Mouse (Mus musculus) neural tube, embryonic 10.5 days (tissue): Measurements from ENCODE around the gene Rapsn.
"Not testable (repeated sequence)": the region's sequence is repeated elsewhere in the genome, so short reads cannot be mapped to it uniquely, and the experiment has no call there.

Source experiments
- DNase-seq: peaks from one replicate; pipeline ENCODE4 v3.0.0-alpha.2; 2017; ENCODE audit warnings: low spot score; ENCODE audit errors: extremely low spot score

Gene Rapsn

DNA sequence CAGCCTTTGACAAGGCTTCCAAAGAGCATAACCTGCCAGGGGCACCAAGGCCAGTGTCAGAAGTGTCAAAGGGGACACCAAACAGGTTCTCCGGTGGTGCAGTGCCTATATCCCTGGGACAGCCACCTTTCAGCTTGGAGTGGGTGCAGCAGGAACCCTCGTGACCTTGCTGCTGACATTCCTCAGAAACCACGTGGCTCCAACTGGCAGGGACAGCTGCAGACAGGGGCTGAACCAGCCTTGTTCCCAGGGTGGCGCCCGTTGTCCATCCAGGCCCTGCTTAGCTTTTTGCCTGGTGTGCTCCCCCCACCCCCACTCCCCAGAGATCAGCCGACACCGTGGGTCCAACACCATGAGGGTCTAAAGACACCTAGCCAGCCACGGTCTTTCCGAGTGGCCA, at the start of gene Rapsn:
TSS of gene Rapsn (plus strand) at position 236 of the 400 bp plus-strand sequence.
- DNase-seq: no peak

DNA sequence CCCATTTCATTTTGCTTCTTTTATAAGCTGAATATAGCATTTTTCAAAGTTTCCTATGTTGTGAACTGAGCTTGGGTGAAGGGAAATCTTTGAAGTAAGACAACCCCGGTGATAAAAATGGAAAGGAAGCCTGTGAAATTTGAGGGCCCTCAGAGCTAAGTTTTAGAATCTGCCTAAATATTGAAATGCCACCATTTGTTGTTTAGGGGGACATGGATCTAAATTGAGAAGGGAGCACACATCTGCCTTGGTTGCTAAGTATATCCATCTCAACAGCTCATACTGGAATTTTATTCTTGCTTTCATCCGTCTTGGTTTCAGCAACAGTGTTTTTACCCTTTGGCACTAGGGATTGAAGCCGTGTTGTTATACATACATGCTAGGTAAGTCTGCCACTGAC, 49.4 kb upstream of the Rapsn start:
- no peak for DNase-seq

DNA sequence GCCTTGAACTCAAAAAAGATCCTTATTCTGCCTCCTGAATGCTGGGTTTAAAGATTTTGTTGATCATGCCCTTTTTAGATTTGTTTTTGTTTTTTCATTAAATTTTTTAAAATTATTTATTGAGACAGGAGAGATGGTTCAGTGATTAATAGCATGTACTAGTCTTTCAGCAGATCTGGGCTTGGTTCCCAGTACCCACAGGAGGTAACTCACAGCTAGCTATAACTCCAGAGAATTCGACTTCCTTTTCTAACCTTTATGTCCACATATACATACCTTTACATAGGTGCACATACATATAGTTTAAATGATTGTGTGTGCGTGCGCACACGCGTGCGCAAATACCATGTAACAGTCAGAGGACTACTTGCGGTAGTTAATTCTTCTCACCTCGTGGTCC, 26.9 kb upstream of the Rapsn start:
- no peak for DNase-seq

DNA sequence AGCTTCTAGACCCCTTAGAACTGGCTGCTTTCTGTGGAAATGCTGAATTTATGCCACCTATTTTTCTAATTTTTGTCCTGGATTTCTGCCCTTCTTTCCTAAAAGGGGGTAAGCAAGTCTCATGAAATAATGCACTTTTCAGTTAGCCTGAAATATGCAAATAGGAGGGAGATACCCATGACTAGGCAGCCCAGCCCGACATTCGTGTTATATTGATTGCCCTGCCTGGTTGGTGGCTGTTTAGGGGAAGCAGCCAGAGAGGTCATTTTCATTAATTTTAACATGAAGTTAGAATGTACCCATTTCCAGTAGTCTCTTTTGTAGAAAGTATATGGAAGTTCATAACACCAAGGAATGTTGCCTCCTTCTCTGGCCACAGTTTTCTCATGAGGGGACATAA, 21.5 kb upstream of the Rapsn start:
- no peak for DNase-seq

DNA sequence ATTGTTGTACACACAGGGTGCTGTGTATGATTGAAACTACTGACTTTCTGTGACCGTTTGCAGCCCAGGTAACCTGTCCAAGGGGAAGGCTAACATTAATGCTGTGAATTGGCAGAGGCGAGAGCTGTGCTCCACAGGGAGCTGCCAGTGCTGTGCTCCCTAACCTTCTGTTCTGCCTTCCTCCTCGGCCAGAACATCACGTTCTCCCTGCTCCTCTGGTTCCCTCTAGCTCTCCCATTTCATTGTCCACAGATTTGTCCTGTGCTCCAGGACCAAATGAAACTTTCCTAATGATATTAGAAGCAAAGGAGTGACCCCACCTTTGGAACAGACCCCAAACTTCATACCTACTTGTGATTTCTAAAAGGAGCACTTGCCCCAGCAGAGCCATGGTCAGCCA, 20.0 kb upstream of the Rapsn start:
- DNase-seq: no peak

DNA sequence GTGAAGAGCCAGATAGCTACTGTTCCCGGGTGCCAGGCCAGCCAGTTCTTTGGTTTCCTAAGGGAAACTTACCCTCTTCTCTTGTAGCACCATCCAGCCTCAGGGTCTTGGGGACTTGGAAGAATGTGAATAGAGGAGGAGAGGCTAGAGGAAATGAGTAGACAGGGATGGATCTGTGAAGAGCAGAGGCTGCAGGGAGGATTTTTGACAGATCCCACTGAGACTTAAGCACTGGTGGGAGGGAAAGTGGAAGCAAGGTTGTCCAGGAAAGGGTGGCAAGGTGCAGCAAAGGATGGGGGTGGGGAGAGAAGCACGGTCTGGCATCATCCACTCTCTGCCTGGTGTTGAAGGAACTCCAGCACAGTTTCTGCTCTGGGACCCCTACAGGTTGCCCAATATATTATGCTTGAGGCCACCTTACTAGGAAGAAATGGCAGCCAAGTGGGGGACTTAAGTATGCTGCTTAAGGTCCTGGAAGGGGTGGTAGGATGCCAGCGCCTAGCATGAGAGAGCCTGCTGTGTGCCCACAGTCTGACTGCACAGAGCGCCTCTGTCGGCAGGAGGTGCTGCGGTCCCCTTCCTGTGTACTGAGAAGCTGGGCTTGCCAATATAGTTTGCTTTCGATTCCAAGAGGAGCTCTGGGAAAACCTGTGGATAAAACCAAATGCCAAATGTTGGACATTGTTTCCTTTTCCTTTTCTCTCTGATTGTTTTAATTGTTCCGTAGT, 17.2 kb upstream of the Rapsn start:
- DNase-seq: no peak

DNA sequence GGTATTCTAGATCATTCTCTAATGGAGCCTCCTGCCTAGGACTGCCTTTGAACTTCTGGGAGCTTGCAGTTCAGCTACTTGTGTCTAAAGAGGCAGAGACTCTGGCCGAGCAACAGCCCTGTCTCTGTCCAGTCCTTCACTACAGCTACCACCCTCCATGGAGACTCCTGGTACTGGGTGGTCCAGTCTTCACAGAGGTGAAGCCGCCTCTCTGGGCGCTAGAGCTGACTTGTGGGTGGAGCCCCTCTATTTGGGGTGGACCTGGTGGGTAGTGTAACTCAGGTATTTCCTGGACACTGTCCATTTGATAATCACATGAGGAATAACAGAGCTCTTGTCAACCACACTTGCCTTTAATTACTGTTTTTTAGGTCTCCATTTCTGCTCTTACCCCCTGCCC, 15.5 kb upstream of the Rapsn start:
- DNase-seq: no peak

DNA sequence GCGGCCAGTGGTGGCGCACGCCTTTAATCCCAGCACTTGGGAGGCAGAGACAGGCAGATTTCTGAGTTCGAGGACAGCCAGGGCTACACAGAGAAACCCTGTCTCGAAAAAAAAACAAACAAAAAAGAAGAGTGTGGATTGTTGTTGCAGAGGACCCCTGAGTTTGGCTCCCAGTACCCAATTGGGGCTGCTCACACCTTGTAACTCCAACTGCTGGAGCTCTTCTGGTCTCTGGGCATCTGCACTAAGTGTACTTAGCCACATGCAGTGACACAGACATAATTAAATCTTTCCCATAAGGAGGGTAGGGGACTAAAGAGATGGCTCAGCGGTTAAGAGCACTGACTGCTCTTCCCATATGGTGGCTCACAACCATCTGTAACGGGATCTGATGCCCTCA, 13.2 kb upstream of the Rapsn start:
- DNase-seq: not testable (repeated sequence)

DNA sequence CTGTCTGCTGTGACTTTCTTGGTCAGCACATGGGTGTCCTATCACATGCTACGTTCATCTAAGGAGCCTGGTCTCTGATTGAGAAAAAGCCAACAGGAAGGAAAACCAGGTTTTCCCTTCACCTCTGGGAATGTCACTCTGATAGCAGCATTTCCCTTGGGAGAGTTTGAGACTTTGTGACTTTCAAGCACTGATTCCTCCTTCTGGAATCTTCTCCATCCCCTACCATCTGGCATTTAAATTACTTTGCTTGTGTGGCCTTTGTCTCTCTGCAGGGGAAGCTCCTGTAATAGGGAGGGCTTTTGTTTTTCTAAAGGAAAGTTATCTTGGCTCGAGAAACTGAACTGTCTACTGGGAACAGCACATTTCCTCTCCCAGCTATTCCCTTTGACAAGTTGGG, 12.3 kb upstream of the Rapsn start:
- DNase-seq: no peak

DNA sequence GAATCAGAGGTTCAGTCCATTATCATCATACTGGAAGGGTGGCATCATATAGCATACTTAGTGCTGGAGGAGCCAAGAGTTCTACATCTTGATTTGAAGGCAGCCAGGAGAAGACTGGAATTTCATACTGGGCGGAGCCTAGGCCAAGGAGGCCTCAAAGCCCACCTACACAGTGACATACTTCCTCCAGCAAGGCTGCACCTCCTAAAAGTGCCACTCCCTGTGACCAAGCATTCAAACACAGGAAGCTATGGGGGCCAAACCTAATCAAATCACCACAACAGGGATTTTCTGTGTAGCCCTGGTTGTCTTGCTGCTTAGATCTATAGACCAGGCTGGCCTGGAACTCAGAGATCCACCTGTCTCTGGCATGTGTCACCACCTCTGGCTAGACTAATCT, 11.5 kb upstream of the Rapsn start:
- DNase-seq: no peak

DNA sequence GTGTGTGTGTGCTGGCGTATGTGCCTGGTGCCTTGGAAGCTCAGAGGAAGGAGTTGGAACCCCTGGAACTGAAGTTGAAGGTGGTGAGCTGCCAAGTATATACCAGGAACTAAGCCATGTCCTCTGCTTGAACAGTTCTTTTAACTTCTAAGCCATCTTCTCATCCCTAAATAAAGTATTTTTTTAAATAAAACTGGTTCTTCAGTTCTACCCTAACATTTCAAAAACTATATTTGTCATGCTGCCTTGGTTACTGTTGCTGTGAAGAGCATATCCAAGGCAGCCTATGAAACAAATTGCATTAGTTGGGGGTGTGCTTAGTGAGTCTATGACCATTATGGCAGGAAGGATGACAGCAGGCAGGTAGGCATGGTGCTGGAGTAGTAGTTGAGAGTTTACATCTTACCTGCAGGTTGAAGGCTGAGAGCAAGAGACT, 10.3 kb upstream of the Rapsn start:
- no peak for DNase-seq

DNA sequence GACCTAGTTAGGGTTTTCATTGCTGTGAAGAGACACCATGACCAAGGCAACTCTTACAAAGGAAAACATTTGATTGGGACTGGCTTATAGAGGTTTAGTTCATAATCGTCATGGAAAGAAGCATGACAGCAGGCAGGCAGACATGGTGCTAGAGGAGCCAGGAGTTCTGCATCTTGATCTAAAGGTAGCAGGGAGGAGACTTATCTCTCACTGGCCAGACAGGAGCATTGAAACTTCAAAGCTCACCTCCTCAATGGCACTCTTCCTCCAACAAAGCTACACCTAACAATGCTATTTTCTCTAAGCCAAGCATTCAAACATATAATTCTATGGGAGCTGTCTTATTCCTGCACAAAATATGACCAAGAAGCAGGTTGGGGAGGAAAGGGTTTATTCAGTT, 8.9 kb upstream of the Rapsn start:
- DNase-seq: no peak

DNA sequence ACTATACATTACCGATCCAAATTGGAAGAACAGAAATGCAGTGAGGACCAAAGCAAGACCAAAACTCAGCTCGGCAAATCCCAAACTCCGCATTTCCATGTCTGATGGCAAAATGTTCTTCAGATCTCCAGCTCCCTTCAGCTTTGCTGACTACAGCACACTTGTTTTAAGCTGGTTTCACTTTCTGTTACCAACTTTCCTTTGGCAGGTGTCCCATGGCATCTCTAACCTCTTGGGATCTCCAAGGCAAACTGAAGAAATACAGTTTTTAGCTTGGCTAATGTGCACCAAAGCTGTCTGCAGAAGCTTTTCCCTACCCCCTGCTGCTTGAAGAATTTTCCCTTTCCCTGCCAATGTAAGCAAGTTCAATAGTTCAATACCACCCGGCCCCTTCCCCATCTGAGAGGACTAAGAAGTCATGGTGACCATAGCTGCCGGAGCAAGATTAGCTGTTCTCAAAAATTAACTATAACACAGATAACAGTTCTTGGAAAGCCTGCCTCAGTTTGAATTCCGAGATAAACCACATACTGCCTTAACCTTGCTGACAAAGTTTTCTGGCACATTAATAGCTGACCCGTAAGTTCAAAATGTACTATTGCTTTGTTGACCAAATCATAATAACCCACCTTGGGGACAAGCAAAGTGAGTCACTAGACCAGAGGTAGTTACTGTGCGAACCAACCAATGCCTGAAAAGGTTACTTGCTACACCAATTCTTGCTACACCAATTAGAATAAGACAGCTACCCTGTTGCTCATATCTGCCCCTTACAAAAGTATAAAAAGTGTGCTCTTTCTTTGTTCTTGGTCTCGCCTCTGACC, 7.8 kb upstream of the Rapsn start:
- DNase-seq: no peak

DNA sequence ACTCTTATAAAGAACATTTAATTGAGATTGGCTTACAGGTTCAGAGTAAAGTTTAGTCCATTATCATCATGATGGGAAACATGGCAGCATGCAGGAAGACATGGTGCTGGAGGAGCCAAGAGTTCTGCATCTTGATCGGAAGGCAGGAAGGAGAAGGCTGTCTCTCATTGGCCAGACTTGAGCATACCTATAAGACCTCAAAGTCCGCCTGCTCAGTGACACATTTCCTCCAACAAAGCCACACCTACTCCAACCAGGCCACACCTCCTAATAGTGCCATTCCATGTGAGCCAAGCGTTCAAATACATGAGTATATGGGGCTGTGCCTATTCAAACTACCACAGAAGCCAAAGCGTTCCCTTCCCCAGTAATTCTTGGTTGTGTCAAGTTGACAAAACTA, 4.2 kb upstream of the Rapsn start:
- no peak for DNase-seq

DNA sequence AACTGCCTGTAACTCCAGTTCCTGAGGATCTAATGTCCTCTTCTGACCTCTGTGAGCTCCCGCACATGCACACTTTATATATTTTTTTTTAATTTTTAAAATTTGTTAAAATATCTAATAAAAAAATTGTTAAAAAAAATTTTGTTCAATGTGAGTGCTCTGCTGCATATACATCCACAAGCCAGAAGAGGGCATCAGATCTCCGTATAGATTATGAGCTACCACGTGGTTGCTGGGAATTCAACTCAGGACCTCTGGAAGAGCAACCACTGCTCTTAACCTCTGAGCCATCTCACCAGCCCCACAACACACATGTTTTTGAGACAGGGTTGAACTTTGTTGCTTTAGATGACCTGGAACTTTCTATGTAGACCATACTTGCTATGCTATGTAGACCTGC, 2.4 kb upstream of the Rapsn start:
- DNase-seq: no peak

DNA sequence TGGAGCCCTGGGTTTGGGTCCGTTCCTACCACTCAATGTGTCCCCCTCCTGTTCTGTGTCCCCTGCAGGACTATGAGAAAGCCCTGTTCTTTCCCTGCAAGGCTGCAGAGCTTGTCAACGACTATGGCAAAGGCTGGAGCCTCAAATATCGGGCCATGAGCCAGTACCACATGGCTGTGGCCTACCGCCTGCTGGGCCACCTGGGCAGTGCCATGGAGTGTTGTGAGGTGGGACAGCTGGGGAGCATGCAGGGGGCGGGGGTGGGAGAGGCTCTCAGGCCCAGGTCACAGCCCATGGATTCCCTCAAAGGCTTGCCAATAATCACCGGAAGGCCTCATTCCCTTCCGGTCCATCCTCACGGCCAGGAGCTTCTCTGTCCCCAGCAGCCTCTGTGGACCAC, 6.4 kb downstream of the Rapsn start:
- DNase-seq: no peak

DNA sequence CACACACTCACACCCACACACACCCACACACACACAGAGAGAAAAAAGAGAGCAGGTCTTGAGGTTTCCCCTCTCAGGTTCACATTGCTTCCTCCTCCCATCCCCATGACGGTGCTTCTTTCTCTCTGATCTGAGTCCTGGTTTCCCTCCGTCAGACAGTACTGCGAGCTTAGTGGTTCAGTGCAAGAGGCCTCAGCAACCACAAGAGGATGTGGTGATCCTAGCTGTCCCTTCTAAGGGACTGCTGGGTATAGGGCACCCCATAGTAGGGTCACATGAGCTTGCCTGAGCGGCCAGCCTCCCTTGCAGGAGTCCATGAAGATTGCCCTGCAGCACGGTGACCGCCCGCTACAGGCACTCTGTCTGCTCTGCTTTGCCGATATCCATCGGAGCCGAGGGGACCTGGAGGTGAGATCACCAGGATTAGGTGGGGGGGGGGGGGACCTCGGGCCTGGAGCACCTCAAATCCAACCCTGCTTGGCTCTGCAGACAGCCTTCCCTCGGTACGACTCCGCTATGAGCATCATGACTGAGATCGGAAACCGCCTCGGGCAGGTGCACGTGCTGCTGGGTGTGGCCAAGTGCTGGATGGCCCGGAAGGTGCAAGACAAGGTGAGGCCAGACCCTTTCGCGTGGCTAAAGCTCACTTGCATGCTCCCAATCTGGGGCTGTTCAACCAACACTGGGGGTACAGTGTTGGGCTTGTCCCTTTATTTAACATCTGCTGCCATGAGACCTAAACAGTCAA, 7.4 kb downstream of the Rapsn start:
- no peak for DNase-seq

DNA sequence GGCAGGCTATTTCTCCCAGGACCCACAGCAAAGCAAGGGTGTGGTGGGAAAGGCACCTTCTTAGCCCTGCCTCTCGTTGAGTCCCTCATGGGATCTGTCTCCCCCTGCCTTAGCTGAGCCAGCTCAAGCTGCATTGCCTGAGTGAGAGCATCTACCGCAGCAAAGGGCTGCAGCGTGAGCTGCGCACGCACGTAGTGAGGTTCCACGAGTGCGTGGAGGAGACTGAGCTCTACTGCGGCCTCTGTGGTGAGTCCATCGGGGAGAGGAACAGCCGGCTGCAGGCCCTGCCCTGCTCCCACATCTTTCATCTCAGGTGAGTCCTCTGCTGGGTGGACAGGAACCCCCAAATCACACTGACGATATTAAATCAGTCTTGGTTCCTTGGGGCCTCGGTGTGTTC, 9.3 kb downstream of the Rapsn start:
- DNase-seq: no peak

DNA sequence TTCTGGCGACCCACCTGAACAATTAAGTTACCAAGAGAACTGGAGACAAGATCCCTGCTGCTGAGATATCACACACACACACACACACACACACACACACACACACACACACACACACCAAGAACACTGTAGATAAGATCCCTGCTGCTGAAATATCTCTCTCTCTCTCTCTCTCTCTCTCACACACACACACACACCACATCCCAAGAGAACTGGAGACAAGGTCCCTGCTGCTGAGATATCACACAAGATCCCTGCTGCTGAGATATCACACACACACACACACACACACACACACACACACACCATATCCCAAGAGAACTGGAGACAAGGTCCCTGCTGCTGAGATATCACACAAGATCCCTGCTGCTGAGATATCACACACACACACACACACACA, 10.4 kb downstream of the Rapsn start:
- DNase-seq: not testable (repeated sequence)

DNA sequence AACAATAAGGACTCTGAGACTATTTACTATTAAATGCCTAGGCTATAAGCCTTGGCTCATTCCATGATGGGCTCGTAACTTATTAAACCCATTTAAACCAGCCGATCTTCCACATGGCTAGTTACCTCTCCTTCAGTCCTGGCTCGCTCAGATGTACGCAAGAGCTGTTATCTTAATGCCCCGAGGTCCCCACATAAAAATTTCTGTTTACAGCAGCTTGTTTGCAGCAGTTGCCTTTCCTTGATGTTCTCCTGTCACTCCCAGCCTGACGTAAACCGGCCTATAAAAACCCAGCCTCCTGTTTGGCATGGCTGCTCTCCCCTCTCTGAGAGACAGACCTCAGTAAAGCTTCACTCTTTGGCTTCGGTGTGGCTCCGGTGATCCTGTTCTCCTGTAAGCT, 11.9 kb downstream of the Rapsn start:
- DNase-seq: no peak

DNA sequence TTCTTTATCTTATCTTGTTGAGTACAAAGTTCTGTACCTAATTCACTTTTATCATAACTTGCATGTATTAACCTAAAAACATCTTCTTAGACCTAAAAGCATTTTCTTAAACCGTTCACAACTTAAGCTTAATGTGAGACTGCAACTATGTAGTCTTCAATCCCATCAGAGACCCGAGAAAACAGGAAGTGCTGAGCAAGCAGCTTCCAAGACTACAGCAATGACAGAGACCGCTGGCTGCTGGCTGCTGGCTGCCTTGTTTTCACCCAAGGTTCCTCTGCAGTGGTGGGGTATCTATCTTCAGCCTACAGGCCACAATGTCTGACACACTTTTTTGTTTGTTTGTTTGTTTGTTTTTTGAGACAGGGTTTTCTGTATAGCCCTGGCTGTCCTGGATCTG, 16.5 kb downstream of the Rapsn start:
- DNase-seq: no peak

DNA sequence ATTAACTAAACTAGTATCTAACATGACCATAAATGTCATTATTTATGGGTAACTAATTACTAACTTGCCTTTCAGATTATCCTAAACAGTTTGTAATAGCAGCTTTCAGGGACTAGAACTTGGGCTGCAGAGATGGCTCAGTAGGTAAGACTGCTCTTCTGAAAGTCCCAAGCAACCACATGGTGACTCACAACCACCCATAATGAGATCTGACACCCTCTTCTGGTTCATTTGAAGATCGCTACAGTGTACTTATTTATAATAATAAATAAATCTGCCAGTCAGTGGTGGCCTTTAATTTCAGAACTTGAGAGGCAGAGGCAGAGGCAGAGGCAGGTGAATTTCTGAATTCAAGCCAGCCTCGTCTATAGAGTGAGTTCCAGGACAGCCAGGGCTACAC, 17.3 kb downstream of the Rapsn start:
- no peak for DNase-seq
